Mouse (Mus musculus): ENCODE measurements around the gene Tomt. TPM values are rescaled to one million over a fixed set of nuclear protein-coding genes. Genes with fewer than 3 reads are reported as not detected.

Gene Tomt
- total and polyA plus RNA-seq, 2 experiments from 2014 or later: 0.12 TPM; not detected in 1

GRCm38 (mm10) chr7:101866491-101867265 lies 39.5 kb downstream of the Tomt start:
- TF ChIP-seq EP300 (IDR thresholded peaks at IDR 0.05; ENCODE audit: low read depth) (no peak), CTCF (IDR thresholded peaks at IDR 0.05; ENCODE audit: low read depth) (no peak)
- H3K36me3 ChIP-seq (replicated peaks; ENCODE audit: control insufficient read depth, insufficient read depth, low read length): no peaks in the 10 kb centered on the region

GRCm38 (mm10) chr7:101863415-101863814 lies 42.7 kb downstream of the Tomt start, which contains the start of gene Anapc15:
Gene Anapc15 (plus strand): TSS chr7:101863715.
- ATAC-seq (ENCODE audit: insufficient read depth, low read depth) (no peak), DNase-seq (ENCODE audit: low spot score) (no peak)
- Histone ChIP-seq H3K27ac (ENCODE audit: low read depth) (no peak within 1 kb of the TSS), H3K4me3 (ENCODE audit: low read depth, low read length) (no peak within 1 kb of the TSS), H3K9me3 (replicated peaks; ENCODE audit: control insufficient read depth, low read length) (no peaks in the 10 kb centered on the region), H3K4me2 (ENCODE audit: low read depth, low read length) (no peak within 1 kb of the TSS), H3K9ac (replicated peaks; ENCODE audit: low read depth, low read length) (no peak within 1 kb of the TSS), H3K36me3 (replicated peaks; ENCODE audit: control insufficient read depth, insufficient read depth, low read length) (no peaks in the 10 kb centered on the region), H3K27me3 (ENCODE audit: control insufficient read depth, insufficient read depth, low read length) (no peaks in the 10 kb centered on the region), H3K4me1 (ENCODE audit: control insufficient read depth, insufficient read depth) (0 out of 2 replicates have a peak, but pooled peaks cover 5% of the 10 kb centered on the region)
- 66% methylated on average over 3 of the region's 3 CpGs for WGBS
- TF ChIP-seq CTCF (IDR thresholded peaks at IDR 0.05; ENCODE audit: low read depth) (no peak), EP300 (IDR thresholded peaks at IDR 0.05; ENCODE audit: low read depth) (no peak)

More at GRCm38 (mm10) chr7:101866491-101867265, 39.5 kb downstream of the Tomt start:
- Histone ChIP-seq H3K9me3 (replicated peaks; ENCODE audit: control insufficient read depth, low read length) (no peaks in the 10 kb centered on the region), H3K27ac (ENCODE audit: low read depth) (no peak overlapping the region), H3K4me3 (ENCODE audit: low read depth, low read length) (no peak overlapping the region), H3K4me1 (ENCODE audit: control insufficient read depth, insufficient read depth) (0 out of 2 replicates have a peak, but pooled peaks cover 14% of the 10 kb centered on the region), H3K9ac (replicated peaks; ENCODE audit: low read depth, low read length) (no peak overlapping the region), H3K27me3 (ENCODE audit: control insufficient read depth, insufficient read depth, low read length) (no peaks in the 10 kb centered on the region), H3K4me2 (ENCODE audit: low read depth, low read length) (no peak overlapping the region)
- WGBS: 80% methylated on average over 11 of the region's 11 CpGs
- ATAC-seq (ENCODE audit: insufficient read depth, low read depth) (no peak), DNase-seq (ENCODE audit: low spot score) (no peak)

GRCm38 (mm10) chr7:101862291-101862690 lies 43.9 kb downstream of the Tomt start:
- DNase-seq (ENCODE audit: low spot score) (no peak), ATAC-seq (ENCODE audit: insufficient read depth, low read depth) (no peak)
- TF ChIP-seq EP300 (IDR thresholded peaks at IDR 0.05; ENCODE audit: low read depth) (no peak), CTCF (IDR thresholded peaks at IDR 0.05; ENCODE audit: low read depth) (no peak)
- no peaks in the 10 kb centered on the region for H3K9me3 ChIP-seq (replicated peaks; ENCODE audit: control insufficient read depth, low read length)
- H3K27me3 ChIP-seq (ENCODE audit: control insufficient read depth, insufficient read depth, low read length): no peaks in the 10 kb centered on the region
- no peak overlapping the region for H3K4me2 ChIP-seq (ENCODE audit: low read depth, low read length)
- no peak overlapping the region for H3K27ac ChIP-seq (ENCODE audit: low read depth)
- 56% methylated on average over 3 of the region's 3 CpGs for WGBS
- no peaks in the 10 kb centered on the region for H3K4me1 ChIP-seq (ENCODE audit: control insufficient read depth, insufficient read depth)
- no peak overlapping the region for H3K4me3 ChIP-seq (ENCODE audit: low read depth, low read length)
- H3K9ac ChIP-seq (replicated peaks; ENCODE audit: low read depth, low read length): no peak overlapping the region
- H3K36me3 ChIP-seq (replicated peaks; ENCODE audit: control insufficient read depth, insufficient read depth, low read length): no peaks in the 10 kb centered on the region

- TF ChIP-seq CTCF (IDR thresholded peaks at IDR 0.05; ENCODE audit: low read depth): no peak
- no peak for DNase-seq (ENCODE audit: low spot score)
- no peaks in the 10 kb centered on the region for H3K36me3 ChIP-seq (replicated peaks; ENCODE audit: control insufficient read depth, insufficient read depth, low read length)
- no peaks in the 10 kb centered on the region for H3K27me3 ChIP-seq (ENCODE audit: control insufficient read depth, insufficient read depth, low read length)
- no peaks in the 10 kb centered on the region for H3K9me3 ChIP-seq (replicated peaks; ENCODE audit: control insufficient read depth, low read length)
- no peak overlapping the region for H3K27ac ChIP-seq (ENCODE audit: low read depth)
- no peak overlapping the region for H3K9ac ChIP-seq (replicated peaks; ENCODE audit: low read depth, low read length)
- ATAC-seq (ENCODE audit: insufficient read depth, low read depth): no peak
- H3K4me3 ChIP-seq (ENCODE audit: low read depth, low read length): no peak overlapping the region
- H3K4me2 ChIP-seq (ENCODE audit: low read depth, low read length): no peak overlapping the region
- H3K4me1 ChIP-seq (ENCODE audit: control insufficient read depth, insufficient read depth): no peaks in the 10 kb centered on the region
These were observed 45.2 kb downstream of the Tomt start for GRCm38 (mm10) chr7:101860978-101861377.

GRCm38 (mm10) chr7:101858362-101858761 lies 47.8 kb downstream of the Tomt start:
- WGBS: 77% methylated on average over 9 of the region's 9 CpGs
- TF ChIP-seq CTCF (IDR thresholded peaks at IDR 0.05; ENCODE audit: low read depth): no peak
- no peak for TF ChIP-seq EP300 (IDR thresholded peaks at IDR 0.05; ENCODE audit: low read depth)

GRCm38 (mm10) chr7:101857094-101857493 lies 49.1 kb downstream of the Tomt start, which contains the start of gene Folr2:
Gene Folr2 (minus strand): TSS chr7:101857194.
- Histone ChIP-seq H3K36me3 (replicated peaks; ENCODE audit: control insufficient read depth, insufficient read depth, low read length) (no peaks in the 10 kb centered on the region), H3K27me3 (ENCODE audit: control insufficient read depth, insufficient read depth, low read length) (no peaks in the 10 kb centered on the region), H3K9me3 (replicated peaks; ENCODE audit: control insufficient read depth, low read length) (no peaks in the 10 kb centered on the region), H3K4me3 (ENCODE audit: low read depth, low read length) (no peak within 1 kb of the TSS), H3K4me1 (ENCODE audit: control insufficient read depth, insufficient read depth) (no peaks in the 10 kb centered on the region), H3K4me2 (ENCODE audit: low read depth, low read length) (no peak within 1 kb of the TSS), H3K9ac (replicated peaks; ENCODE audit: low read depth, low read length) (no peak within 1 kb of the TSS), H3K27ac (ENCODE audit: low read depth) (no peak within 1 kb of the TSS)
- DNase-seq (ENCODE audit: low spot score) (no peak), ATAC-seq (ENCODE audit: insufficient read depth, low read depth) (no peak)
- TF ChIP-seq CTCF (IDR thresholded peaks at IDR 0.05; ENCODE audit: low read depth) (no peak), EP300 (IDR thresholded peaks at IDR 0.05; ENCODE audit: low read depth) (no peak)
- WGBS: 86% methylated on average over 4 of the region's 4 CpGs

More at GRCm38 (mm10) chr7:101858362-101858761, 47.8 kb downstream of the Tomt start:
- H3K36me3 ChIP-seq (replicated peaks; ENCODE audit: control insufficient read depth, insufficient read depth, low read length): no peaks in the 10 kb centered on the region
- H3K9ac ChIP-seq (replicated peaks; ENCODE audit: low read depth, low read length): no peak overlapping the region
- no peaks in the 10 kb centered on the region for H3K27me3 ChIP-seq (ENCODE audit: control insufficient read depth, insufficient read depth, low read length)
- H3K27ac ChIP-seq (ENCODE audit: low read depth): no peak overlapping the region
- no peak overlapping the region for H3K4me2 ChIP-seq (ENCODE audit: low read depth, low read length)
- no peak for ATAC-seq (ENCODE audit: insufficient read depth, low read depth)
- H3K9me3 ChIP-seq (replicated peaks; ENCODE audit: control insufficient read depth, low read length): no peaks in the 10 kb centered on the region
- no peaks in the 10 kb centered on the region for H3K4me1 ChIP-seq (ENCODE audit: control insufficient read depth, insufficient read depth)
- no peak for DNase-seq (ENCODE audit: low spot score)
- H3K4me3 ChIP-seq (ENCODE audit: low read depth, low read length): no peak overlapping the region

Measured in heart, postnatal 0 days (tissue).